Mouse (Mus musculus): Measurements from ENCODE around the gene Trpm1. TPM values are rescaled to one million over a fixed set of nuclear protein-coding genes. Genes with fewer than 3 reads are reported as not detected.

The Trpm1 gene
- polyA plus RNA-seq, 1 experiment from 2014 or later = 0.21 TPM

GRCm38 (mm10) chr7:64196114-64196513, 42.5 kb downstream of the Trpm1 start:
- 76% methylated on average over 3 of the region's 3 CpGs for WGBS
- no peaks in the 10 kb centered on the region for H3K27me3 ChIP-seq (ENCODE audit: control insufficient read depth, insufficient read depth, low read length)

GRCm38 (mm10) chr7:64208700-64209099, 55.1 kb downstream of the Trpm1 start:
- Histone ChIP-seq H3K27me3 (ENCODE audit: control insufficient read depth, insufficient read depth, low read length) (no peaks in the 10 kb centered on the region), H3K36me3 (ENCODE audit: control insufficient read depth, insufficient read depth, low read length) (no peaks in the 10 kb centered on the region), H3K27ac (replicated peaks) (no peak overlapping the region), H3K9me3 (ENCODE audit: control insufficient read depth, low read length) (no peaks in the 10 kb centered on the region), H3K9ac (ENCODE audit: low read length) (no peak overlapping the region), H3K4me2 (replicated peaks; ENCODE audit: low read depth) (no peak overlapping the region), H3K4me3 (ENCODE audit: low read depth, low read length) (no peak overlapping the region), H3K4me1 (replicated peaks; ENCODE audit: control insufficient read depth, insufficient read depth) (no peaks in the 10 kb centered on the region)
- 65% methylated on average over 5 of the region's 5 CpGs for WGBS
- no peak for ATAC-seq (ENCODE audit: low FRiP score, low TSS enrichment)
- no peak for DNase-seq (ENCODE audit: low spot score)
- TF ChIP-seq CTCF (IDR thresholded peaks at IDR 0.05; ENCODE audit: low read depth) = no peak
- no peak for TF ChIP-seq EP300 (optimal IDR thresholded peaks at IDR 0.05)

More at GRCm38 (mm10) chr7:64196114-64196513, 42.5 kb downstream of the Trpm1 start:
- no peak overlapping the region for H3K4me2 ChIP-seq (replicated peaks; ENCODE audit: low read depth)
- no peaks in the 10 kb centered on the region for H3K9me3 ChIP-seq (ENCODE audit: control insufficient read depth, low read length)
- H3K27ac ChIP-seq (replicated peaks) = no peak overlapping the region
- H3K9ac ChIP-seq (ENCODE audit: low read length) = no peak overlapping the region
- H3K4me3 ChIP-seq (ENCODE audit: low read depth, low read length) = no peak overlapping the region
- no peaks in the 10 kb centered on the region for H3K36me3 ChIP-seq (ENCODE audit: control insufficient read depth, insufficient read depth, low read length)
- TF ChIP-seq EP300 (optimal IDR thresholded peaks at IDR 0.05) (no peak), CTCF (IDR thresholded peaks at IDR 0.05; ENCODE audit: low read depth) (no peak)
- peaks cover 9% of the 10 kb centered on the region for H3K4me1 ChIP-seq (replicated peaks; ENCODE audit: control insufficient read depth, insufficient read depth)
- no peak for DNase-seq (ENCODE audit: low spot score)
- ATAC-seq (ENCODE audit: low FRiP score, low TSS enrichment) = no peak

- ATAC-seq (ENCODE audit: low FRiP score, low TSS enrichment) (peak; percentile 69), DNase-seq (ENCODE audit: low spot score) (no peak)
- Histone ChIP-seq H3K9me3 (ENCODE audit: control insufficient read depth, low read length) (no peaks in the 10 kb centered on the region), H3K4me1 (replicated peaks; ENCODE audit: control insufficient read depth, insufficient read depth) (no peaks in the 10 kb centered on the region), H3K36me3 (ENCODE audit: control insufficient read depth, insufficient read depth, low read length) (no peaks in the 10 kb centered on the region), H3K27ac (replicated peaks) (no peak overlapping the region), H3K4me2 (replicated peaks; ENCODE audit: low read depth) (no peak overlapping the region), H3K9ac (ENCODE audit: low read length) (no peak overlapping the region), H3K4me3 (ENCODE audit: low read depth, low read length) (no peak overlapping the region), H3K27me3 (ENCODE audit: control insufficient read depth, insufficient read depth, low read length) (no peaks in the 10 kb centered on the region)
- 61% methylated on average over 4 of the region's 4 CpGs for WGBS
- no peak for TF ChIP-seq EP300 (optimal IDR thresholded peaks at IDR 0.05)
- no peak for TF ChIP-seq CTCF (IDR thresholded peaks at IDR 0.05; ENCODE audit: low read depth)
Observed at GRCm38 (mm10) chr7:64212870-64213269, 59.2 kb downstream of the Trpm1 start.

GRCm38 (mm10) chr7:64214066-64214465, 60.4 kb downstream of the Trpm1 start:
- H3K27me3 ChIP-seq (ENCODE audit: control insufficient read depth, insufficient read depth, low read length) = no peaks in the 10 kb centered on the region
- ATAC-seq (ENCODE audit: low FRiP score, low TSS enrichment) (no peak), DNase-seq (ENCODE audit: low spot score) (no peak)
- 51% methylated on average over 4 of the region's 4 CpGs for WGBS
- no peak for TF ChIP-seq EP300 (optimal IDR thresholded peaks at IDR 0.05)
- no peak for TF ChIP-seq CTCF (IDR thresholded peaks at IDR 0.05; ENCODE audit: low read depth)
- no peaks in the 10 kb centered on the region for H3K36me3 ChIP-seq (ENCODE audit: control insufficient read depth, insufficient read depth, low read length)
- no peaks in the 10 kb centered on the region for H3K4me1 ChIP-seq (replicated peaks; ENCODE audit: control insufficient read depth, insufficient read depth)
- H3K9me3 ChIP-seq (ENCODE audit: control insufficient read depth, low read length) = no peaks in the 10 kb centered on the region
- H3K9ac ChIP-seq (ENCODE audit: low read length) = no peak overlapping the region
- no peak overlapping the region for H3K4me3 ChIP-seq (ENCODE audit: low read depth, low read length)
- H3K4me2 ChIP-seq (replicated peaks; ENCODE audit: low read depth) = no peak overlapping the region
- H3K27ac ChIP-seq (replicated peaks) = peak overlapping the region; percentile 49; the same call in 1 of the 2 replicates

- no peak for TF ChIP-seq EP300 (optimal IDR thresholded peaks at IDR 0.05)
- no peak for TF ChIP-seq CTCF (IDR thresholded peaks at IDR 0.05; ENCODE audit: low read depth)
Observed at GRCm38 (mm10) chr7:64215613-64216012, 62.0 kb downstream of the Trpm1 start.

GRCm38 (mm10) chr7:64217428-64217827, 63.8 kb downstream of the Trpm1 start:
- Histone ChIP-seq H3K9me3 (ENCODE audit: control insufficient read depth, low read length) (no peaks in the 10 kb centered on the region), H3K27me3 (ENCODE audit: control insufficient read depth, insufficient read depth, low read length) (no peaks in the 10 kb centered on the region), H3K4me3 (ENCODE audit: low read depth, low read length) (no peak overlapping the region), H3K4me2 (replicated peaks; ENCODE audit: low read depth) (no peak overlapping the region), H3K36me3 (ENCODE audit: control insufficient read depth, insufficient read depth, low read length) (no peaks in the 10 kb centered on the region), H3K4me1 (replicated peaks; ENCODE audit: control insufficient read depth, insufficient read depth) (no peaks in the 10 kb centered on the region), H3K9ac (ENCODE audit: low read length) (no peak overlapping the region), H3K27ac (replicated peaks) (no peak overlapping the region)
- TF ChIP-seq CTCF (IDR thresholded peaks at IDR 0.05; ENCODE audit: low read depth) = no peak
- TF ChIP-seq EP300 (optimal IDR thresholded peaks at IDR 0.05) = no peak
- ATAC-seq (ENCODE audit: low FRiP score, low TSS enrichment) (no peak), DNase-seq (ENCODE audit: low spot score) (no peak)
- 73% methylated on average over 7 of the region's 7 CpGs for WGBS

More at GRCm38 (mm10) chr7:64215613-64216012, 62.0 kb downstream of the Trpm1 start:
- Histone ChIP-seq H3K4me3 (ENCODE audit: low read depth, low read length) (no peak overlapping the region), H3K27ac (replicated peaks) (no peak overlapping the region), H3K9me3 (ENCODE audit: control insufficient read depth, low read length) (no peaks in the 10 kb centered on the region), H3K4me2 (replicated peaks; ENCODE audit: low read depth) (no peak overlapping the region), H3K36me3 (ENCODE audit: control insufficient read depth, insufficient read depth, low read length) (no peaks in the 10 kb centered on the region), H3K4me1 (replicated peaks; ENCODE audit: control insufficient read depth, insufficient read depth) (no peaks in the 10 kb centered on the region), H3K9ac (ENCODE audit: low read length) (no peak overlapping the region), H3K27me3 (ENCODE audit: control insufficient read depth, insufficient read depth, low read length) (no peaks in the 10 kb centered on the region)
- WGBS = 76% methylated on average over 4 of the region's 4 CpGs
- no peak for DNase-seq (ENCODE audit: low spot score)
- ATAC-seq (ENCODE audit: low FRiP score, low TSS enrichment) = no peak

Measured in stomach, postnatal 0 days (tissue).